ENCODE assay signal across 8 mouse cellular contexts in the genomic region with DNA sequence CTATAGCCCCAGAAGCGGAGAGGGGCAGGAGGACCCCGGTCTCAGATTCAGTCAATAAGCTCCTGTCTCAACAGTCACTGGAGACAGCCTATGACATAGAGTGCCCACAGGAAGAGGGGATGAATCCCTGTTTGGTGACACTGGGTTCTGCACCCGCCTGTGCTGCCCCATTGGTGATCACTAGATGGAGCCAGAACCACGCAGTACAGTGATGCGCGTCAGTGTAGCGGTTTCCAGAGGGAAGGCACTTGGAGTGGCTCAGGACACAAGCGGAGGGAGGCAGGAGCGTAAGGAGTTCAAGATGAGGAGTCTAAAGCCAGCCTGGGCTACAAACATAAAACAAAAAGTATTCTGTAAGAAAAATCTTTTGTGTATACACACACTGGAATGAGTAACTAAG. TPM values are rescaled to one million over a fixed set of nuclear protein-coding genes. Genes with fewer than 3 reads are reported as not detected.
DNase-seq lines count a peak whose midpoint lies in the region; ATAC-seq and TF ChIP-seq lines count a peak whose summit lies in the region.

No protein-coding gene starts in this region.

- ATAC-seq in embryonic facial prominence, embryonic 12.5 days (ENCODE audit: insufficient number of reproducible peaks, insufficient read depth, low FRiP score, low TSS enrichment): peak; percentile 68
- peak; percentile 59; the same call in 1 of the 2 replicates for ATAC-seq in limb, embryonic 11.5 days (ENCODE audit: insufficient number of reproducible peaks, low FRiP score, low TSS enrichment, low read depth)
- peak; percentile 79 for ATAC-seq in midbrain, embryonic 12.5 days (ENCODE audit: low FRiP score, low read depth)

- 0 out of 2 replicates have a peak, but pooled peaks cover 4% of the 10 kb centered on the region for H3K27me3 ChIP-seq in embryonic facial prominence, embryonic 12.5 days
- no peaks in the 10 kb centered on the region for H3K27me3 ChIP-seq in heart, adult 2 months (ENCODE audit: control insufficient read depth, insufficient read depth, low read length)
- H3K27me3 ChIP-seq in kidney, adult 2 months (replicated peaks; ENCODE audit: control insufficient read depth, insufficient read depth, low read length): no peaks in the 10 kb centered on the region
- 0 out of 2 replicates have a peak, but pooled peaks cover 3% of the 10 kb centered on the region for H3K27me3 ChIP-seq in limb, embryonic 11.5 days (ENCODE audit: control insufficient read depth, insufficient read depth, low read length)
- peaks cover 39% of the 10 kb centered on the region for H3K27me3 ChIP-seq in midbrain, embryonic 12.5 days

- peak; percentile 97; the same call in 1 of the 2 replicates for TF ChIP-seq CTCF in heart, adult 2 months (IDR thresholded peaks at IDR 0.05)
- TF ChIP-seq CTCF in kidney, adult 2 months (conservative IDR thresholded peaks at IDR 0.05; ENCODE audit: insufficient read depth, insufficient read length, low read depth, low read length): peak; percentile 100

- peak; percentile 98 for TF ChIP-seq EP300 in heart, adult 2 months (IDR thresholded peaks at IDR 0.05; ENCODE audit: insufficient read depth, low read depth, low read length)

- 10% methylated on average over 9 of the region's 9 CpGs for WGBS in embryonic facial prominence, embryonic 12.5 days
- WGBS in heart, adult 2 months: 8% methylated on average over 9 of the region's 9 CpGs
- WGBS in kidney, adult 2 months: 7% methylated on average over 9 of the region's 9 CpGs
- WGBS in limb, embryonic 11.5 days: 12% methylated on average over 9 of the region's 9 CpGs
- WGBS in midbrain, embryonic 12.5 days: 9% methylated on average over 9 of the region's 9 CpGs

- intact Hi-C loops in heart, adult 2 months (cut with DNase I): loop anchor here (2.0 to 10.0 kb wide), 5 partner anchors 88 to 526 kb away; a partner anchor contains a TSS

- H3K4me3 ChIP-seq in embryonic facial prominence, embryonic 12.5 days: no peak overlapping the region
- H3K4me3 ChIP-seq in heart, adult 2 months: no peak overlapping the region
- H3K4me3 ChIP-seq in kidney, adult 2 months (ENCODE audit: insufficient read depth, low read depth, low read length): no peak overlapping the region
- H3K4me3 ChIP-seq in limb, embryonic 11.5 days (ENCODE audit: low read depth, low read length): no peak overlapping the region
- H3K4me3 ChIP-seq in midbrain, embryonic 12.5 days: no peak overlapping the region

- no peak overlapping the region for H3K27ac ChIP-seq in embryonic facial prominence, embryonic 12.5 days
- no peak overlapping the region for H3K27ac ChIP-seq in heart, adult 2 months
- H3K27ac ChIP-seq in kidney, adult 2 months (ENCODE audit: insufficient read depth, low read depth, low read length): no peak overlapping the region
- no peak overlapping the region for H3K27ac ChIP-seq in limb, embryonic 11.5 days (replicated peaks; ENCODE audit: low read depth, low read length)
- no peak overlapping the region for H3K27ac ChIP-seq in midbrain, embryonic 12.5 days (replicated peaks)

- no peaks in the 10 kb centered on the region for H3K9me3 ChIP-seq in embryonic facial prominence, embryonic 12.5 days
- no peaks in the 10 kb centered on the region for H3K9me3 ChIP-seq in limb, embryonic 11.5 days (ENCODE audit: control insufficient read depth, low read length)
- H3K9me3 ChIP-seq in midbrain, embryonic 12.5 days: no peaks in the 10 kb centered on the region

- H3K9ac ChIP-seq in embryonic facial prominence, embryonic 12.5 days: no peak overlapping the region
- no peak overlapping the region for H3K9ac ChIP-seq in heart, adult 2 months (ENCODE audit: low read depth, low read length)
- H3K9ac ChIP-seq in limb, embryonic 11.5 days (ENCODE audit: low read length): no peak overlapping the region
- H3K9ac ChIP-seq in midbrain, embryonic 12.5 days (replicated peaks): no peak overlapping the region

- no peaks in the 10 kb centered on the region for H3K36me3 ChIP-seq in embryonic facial prominence, embryonic 12.5 days
- no peaks in the 10 kb centered on the region for H3K36me3 ChIP-seq in heart, adult 2 months (ENCODE audit: control insufficient read depth, insufficient read depth, low read length)
- H3K36me3 ChIP-seq in kidney, adult 2 months (ENCODE audit: control insufficient read depth, insufficient read depth, low read length): no peaks in the 10 kb centered on the region
- no peaks in the 10 kb centered on the region for H3K36me3 ChIP-seq in limb, embryonic 11.5 days (ENCODE audit: control insufficient read depth, insufficient read depth, low read length)
- H3K36me3 ChIP-seq in midbrain, embryonic 12.5 days: no peaks in the 10 kb centered on the region

- no peaks in the 10 kb centered on the region; the same call in 1 of the 2 replicates for H3K79me2 ChIP-seq in heart, adult 2 months (replicated peaks; ENCODE audit: control insufficient read depth, insufficient read depth, low read length)

- no peak overlapping the region for H3K4me2 ChIP-seq in embryonic facial prominence, embryonic 12.5 days (replicated peaks)
- no peak overlapping the region for H3K4me2 ChIP-seq in limb, embryonic 11.5 days (ENCODE audit: low read depth, severe bottlenecking)
- no peak overlapping the region for H3K4me2 ChIP-seq in midbrain, embryonic 12.5 days (replicated peaks)

- H3K4me1 ChIP-seq in embryonic facial prominence, embryonic 12.5 days: peaks cover 13% of the 10 kb centered on the region
- peaks cover 11% of the 10 kb centered on the region for H3K4me1 ChIP-seq in heart, adult 2 months (ENCODE audit: control insufficient read depth, insufficient read depth, low read length)
- H3K4me1 ChIP-seq in kidney, adult 2 months (ENCODE audit: control insufficient read depth, insufficient read depth, low read length): 0 out of 2 replicates have a peak, but pooled peaks cover 7% of the 10 kb centered on the region
- no peaks in the 10 kb centered on the region; the same call in 1 of the 2 replicates for H3K4me1 ChIP-seq in limb, embryonic 11.5 days (ENCODE audit: control insufficient read depth, insufficient read depth, low read length)
- peaks cover 24% of the 10 kb centered on the region for H3K4me1 ChIP-seq in midbrain, embryonic 12.5 days

- TF ChIP-seq POLR2A in heart, adult 2 months (IDR thresholded peaks at IDR 0.05; ENCODE audit: insufficient read depth, low read depth, low read length): no peak
- no peak for TF ChIP-seq POLR2A in kidney, adult 2 months (IDR thresholded peaks at IDR 0.05; ENCODE audit: low read depth, low read length)

- DNase-seq in 3134 (ENCODE audit: extremely low read depth, insufficient read length, low spot score): peak; percentile 52
- DNase-seq in adrenal gland, adult 8-10 months: peak; percentile 80
- DNase-seq in heart, adult 2 months: peak; percentile 78 to 84
- peak; percentile 75 for DNase-seq in kidney, adult 2 months
- peak; percentile 84 for DNase-seq in limb, embryonic 11.5 days (ENCODE audit: low spot score)
- peak; percentile 79 for DNase-seq in right cerebral cortex, postnatal 4 days

RNA-seq across cellular contexts. Expression of a gene that starts 22.3 kb away (rescaled TPM):
- total RNA-seq in adrenal gland, adult 8-10 months (2022): 1 to 10 TPM; 5.5 to 9.5 (median 6.8) TPM
- 5.5 and 5.7 TPM in 2 replicates for polyA plus RNA-seq in embryonic facial prominence, embryonic 12.5 days (2016; fragmentation: Nextera tagmentation; extraction: Ambion mirVana)
- 1 to 10 TPM; 2.8 to 3.0 TPM for total RNA-seq in heart, adult 2 months (2021)
- 5.1 and 6.0 TPM in 2 replicates for polyA plus RNA-seq in heart, adult 2 months (2012; rRNA removed)
- polyA plus RNA-seq in kidney, adult 2 months (2012; rRNA removed): 4.8 and 6.2 TPM in 2 replicates
- 2.7 and 2.9 TPM in 2 replicates for polyA plus RNA-seq in limb, embryonic 11.5 days (2014; fragmentation: Nextera tagmentation; extraction: Ambion mirVana)
- polyA plus RNA-seq in midbrain, embryonic 12.5 days (2016; fragmentation: Nextera tagmentation; extraction: Ambion mirVana): 6.3 and 8.2 TPM in 2 replicates

RNA-seq across cellular contexts. Expression of a gene that starts 38.5 kb away (rescaled TPM):
- total RNA-seq in adrenal gland, adult 8-10 months (2022): 1 to 10 TPM in 1 of 4 experiments, under 1 TPM in 3; 0.28 to 1.4 (median 0.53) TPM
- 1.4 TPM in 2 replicates for polyA plus RNA-seq in embryonic facial prominence, embryonic 12.5 days (2016; fragmentation: Nextera tagmentation; extraction: Ambion mirVana)
- under 1 TPM; 0.11 to 0.29 TPM for total RNA-seq in heart, adult 2 months (2021)
- 1.2 and 2.0 TPM in 2 replicates for polyA plus RNA-seq in heart, adult 2 months (2012; rRNA removed)
- 1.9 and 2.3 TPM in 2 replicates for polyA plus RNA-seq in kidney, adult 2 months (2012; rRNA removed)
- 1.2 TPM in 2 replicates for polyA plus RNA-seq in limb, embryonic 11.5 days (2014; fragmentation: Nextera tagmentation; extraction: Ambion mirVana)
- polyA plus RNA-seq in midbrain, embryonic 12.5 days (2016; fragmentation: Nextera tagmentation; extraction: Ambion mirVana): 2.0 TPM in 2 replicates

RNA-seq across cellular contexts. Expression of a gene that starts 44.0 kb away (rescaled TPM):
- total RNA-seq in adrenal gland, adult 8-10 months (2022): 10 to 100 TPM; 37.4 to 58.6 (median 47.0) TPM
- 44.1 and 47.2 TPM in 2 replicates for polyA plus RNA-seq in embryonic facial prominence, embryonic 12.5 days (2016; fragmentation: Nextera tagmentation; extraction: Ambion mirVana)
- total RNA-seq in heart, adult 2 months (2021): 10 to 100 TPM; 17.7 to 19.4 TPM
- polyA plus RNA-seq in heart, adult 2 months (2012; rRNA removed): 36.2 and 38.7 TPM in 2 replicates
- polyA plus RNA-seq in kidney, adult 2 months (2012; rRNA removed): 43.6 and 55.2 TPM in 2 replicates
- 37.3 and 38.2 TPM in 2 replicates for polyA plus RNA-seq in limb, embryonic 11.5 days (2014; fragmentation: Nextera tagmentation; extraction: Ambion mirVana)
- polyA plus RNA-seq in midbrain, embryonic 12.5 days (2016; fragmentation: Nextera tagmentation; extraction: Ambion mirVana): 48.7 and 53.9 TPM in 2 replicates

RNA-seq across cellular contexts. Expression of a gene that starts 51.2 kb away (rescaled TPM):
- total RNA-seq in adrenal gland, adult 8-10 months (2022): 1 to 10 TPM; 3.6 to 5.6 (median 4.9) TPM
- 10.9 and 11.9 TPM in 2 replicates for polyA plus RNA-seq in embryonic facial prominence, embryonic 12.5 days (2016; fragmentation: Nextera tagmentation; extraction: Ambion mirVana)
- total RNA-seq in heart, adult 2 months (2021): 10 to 100 TPM; 24.4 to 26.8 TPM
- 26.2 and 49.3 TPM in 2 replicates for polyA plus RNA-seq in heart, adult 2 months (2012; rRNA removed)
- 19.2 and 27.1 TPM in 2 replicates for polyA plus RNA-seq in kidney, adult 2 months (2012; rRNA removed)
- 19.0 and 19.9 TPM in 2 replicates for polyA plus RNA-seq in limb, embryonic 11.5 days (2014; fragmentation: Nextera tagmentation; extraction: Ambion mirVana)
- polyA plus RNA-seq in midbrain, embryonic 12.5 days (2016; fragmentation: Nextera tagmentation; extraction: Ambion mirVana): 6.7 and 8.8 TPM in 2 replicates
